Comparison of ENCODE assay signal across 18 mouse cellular contexts in genomic region chr6:84422946-84423345, GRCm38 (mm10).
"Had no signal": no experiment of that assay in that cellular context is flagged by ENCODE, and none has a peak within 500 bp of the region (broad histone marks: within the 10 kb centered on the region; RNA-seq: fewer than 3 reads in every experiment).

No protein-coding gene starts in this region.

- H3K4me3 ChIP-seq: layer of hippocampus, adult 2 months; liver, embryonic 13.5 days had no signal

- H3K36me3 ChIP-seq: liver, embryonic 13.5 days had no signal

- DNase-seq: kidney, adult 9 months; kidney, postnatal 14 days; kidney, postnatal 4 days; layer of hippocampus, adult 9-11 months; liver, embryonic 13.5 days; lung, adult 2 months; lung, postnatal 14 days; lung, postnatal 4 days; midbrain, embryonic 14.5 days; right cerebral cortex, adult 18-20 months; right cerebral cortex, postnatal 14 days; right cerebral cortex, postnatal 4 days; thymus, adult 2 months; thymus, postnatal 14 days; thymus, postnatal 4 days had no signal

- H3K4me2 ChIP-seq: liver, embryonic 13.5 days; midbrain, embryonic 11.5 days had no signal

- H3K9ac ChIP-seq: liver, embryonic 13.5 days had no signal

- H3K4me1 ChIP-seq: liver, embryonic 13.5 days had no signal

- H3K27ac ChIP-seq: layer of hippocampus, adult 2 months; liver, embryonic 13.5 days; stomach, postnatal 0 days had no signal

- H3K9me3 ChIP-seq: liver, embryonic 13.5 days had no signal

- H3K27me3 ChIP-seq: liver, embryonic 13.5 days had no signal
